Mouse (Mus musculus): ENCODE measurements around the gene Nfe2l1. TPM values are rescaled to one million over a fixed set of nuclear protein-coding genes. Genes with fewer than 3 reads are reported as not detected.

Gene Nfe2l1
- polyA plus RNA-seq (2012; rRNA removed): 230 and 252 TPM in 2 replicates

- no peaks in the 10 kb centered on the region for H3K36me3 ChIP-seq (ENCODE audit: control insufficient read depth, insufficient read depth, low read length)
- TF ChIP-seq CTCF (conservative IDR thresholded peaks at IDR 0.05; ENCODE audit: insufficient read depth, insufficient read length, low read depth, low read length): no peak
- TF ChIP-seq POLR2A (IDR thresholded peaks at IDR 0.05; ENCODE audit: low read depth, low read length): peak; percentile 27
- H3K4me3 ChIP-seq (ENCODE audit: insufficient read depth, low read depth, low read length): peak within 1 kb of the TSS; percentile 95
- H3K27me3 ChIP-seq (replicated peaks; ENCODE audit: control insufficient read depth, insufficient read depth, low read length): no peaks in the 10 kb centered on the region
- WGBS: under 1% methylated on average over 51 of the region's 51 CpGs
- DNase-seq: peak; percentile 100
- peak within 1 kb of the TSS; percentile 99 for H3K27ac ChIP-seq (ENCODE audit: insufficient read depth, low read depth, low read length)
- H3K4me1 ChIP-seq (ENCODE audit: control insufficient read depth, insufficient read depth, low read length): peaks cover 27% of the 10 kb centered on the region
Measured at GRCm38 (mm10) chr11:96829813-96830538, at the start of gene Nfe2l1. Gene Nfe2l1 (minus strand): TSS chr11:96829968.

GRCm38 (mm10) chr11:96879359-96879758, 49.6 kb upstream of the Nfe2l1 start:
- no peak for DNase-seq
- H3K36me3 ChIP-seq (ENCODE audit: control insufficient read depth, insufficient read depth, low read length): no peaks in the 10 kb centered on the region
- H3K4me3 ChIP-seq (ENCODE audit: insufficient read depth, low read depth, low read length): no peak overlapping the region
- no peak for TF ChIP-seq POLR2A (IDR thresholded peaks at IDR 0.05; ENCODE audit: low read depth, low read length)
- TF ChIP-seq CTCF (conservative IDR thresholded peaks at IDR 0.05; ENCODE audit: insufficient read depth, insufficient read length, low read depth, low read length): no peak
- no peaks in the 10 kb centered on the region for H3K27me3 ChIP-seq (replicated peaks; ENCODE audit: control insufficient read depth, insufficient read depth, low read length)
- H3K27ac ChIP-seq (ENCODE audit: insufficient read depth, low read depth, low read length): no peak overlapping the region
- WGBS: 58% methylated on average over 7 of the region's 7 CpGs
- H3K4me1 ChIP-seq (ENCODE audit: control insufficient read depth, insufficient read depth, low read length): no peaks in the 10 kb centered on the region

GRCm38 (mm10) chr11:96878715-96879114, 48.9 kb upstream of the Nfe2l1 start:
- H3K4me3 ChIP-seq (ENCODE audit: insufficient read depth, low read depth, low read length): no peak overlapping the region
- WGBS: 65% methylated on average over 3 of the region's 3 CpGs
- TF ChIP-seq CTCF (conservative IDR thresholded peaks at IDR 0.05; ENCODE audit: insufficient read depth, insufficient read length, low read depth, low read length) (no peak), POLR2A (IDR thresholded peaks at IDR 0.05; ENCODE audit: low read depth, low read length) (no peak)

GRCm38 (mm10) chr11:96877071-96877470, 47.3 kb upstream of the Nfe2l1 start:
- WGBS: 71% methylated on average over 4 of the region's 4 CpGs

More at GRCm38 (mm10) chr11:96878715-96879114, 48.9 kb upstream of the Nfe2l1 start:
- no peaks in the 10 kb centered on the region for H3K36me3 ChIP-seq (ENCODE audit: control insufficient read depth, insufficient read depth, low read length)
- no peaks in the 10 kb centered on the region for H3K4me1 ChIP-seq (ENCODE audit: control insufficient read depth, insufficient read depth, low read length)
- H3K27ac ChIP-seq (ENCODE audit: insufficient read depth, low read depth, low read length): no peak overlapping the region
- DNase-seq: no peak
- no peaks in the 10 kb centered on the region for H3K27me3 ChIP-seq (replicated peaks; ENCODE audit: control insufficient read depth, insufficient read depth, low read length)

GRCm38 (mm10) chr11:96876300-96877040, 46.7 kb upstream of the Nfe2l1 start:
- no peaks in the 10 kb centered on the region for H3K36me3 ChIP-seq (ENCODE audit: control insufficient read depth, insufficient read depth, low read length)
- no peaks in the 10 kb centered on the region for H3K27me3 ChIP-seq (replicated peaks; ENCODE audit: control insufficient read depth, insufficient read depth, low read length)
- WGBS: 48% methylated on average over 13 of the region's 13 CpGs
- TF ChIP-seq POLR2A (IDR thresholded peaks at IDR 0.05; ENCODE audit: low read depth, low read length) (no peak), CTCF (conservative IDR thresholded peaks at IDR 0.05; ENCODE audit: insufficient read depth, insufficient read length, low read depth, low read length) (no peak)
- no peaks in the 10 kb centered on the region for H3K4me1 ChIP-seq (ENCODE audit: control insufficient read depth, insufficient read depth, low read length)
- no peak for DNase-seq
- H3K4me3 ChIP-seq (ENCODE audit: insufficient read depth, low read depth, low read length): no peak overlapping the region
- H3K27ac ChIP-seq (ENCODE audit: insufficient read depth, low read depth, low read length): no peak overlapping the region

More at GRCm38 (mm10) chr11:96877071-96877470, 47.3 kb upstream of the Nfe2l1 start:
- DNase-seq: no peak
- H3K27ac ChIP-seq (ENCODE audit: insufficient read depth, low read depth, low read length): no peak overlapping the region
- H3K27me3 ChIP-seq (replicated peaks; ENCODE audit: control insufficient read depth, insufficient read depth, low read length): no peaks in the 10 kb centered on the region
- no peak for TF ChIP-seq CTCF (conservative IDR thresholded peaks at IDR 0.05; ENCODE audit: insufficient read depth, insufficient read length, low read depth, low read length)
- no peak for TF ChIP-seq POLR2A (IDR thresholded peaks at IDR 0.05; ENCODE audit: low read depth, low read length)
- H3K4me1 ChIP-seq (ENCODE audit: control insufficient read depth, insufficient read depth, low read length): no peaks in the 10 kb centered on the region
- no peaks in the 10 kb centered on the region for H3K36me3 ChIP-seq (ENCODE audit: control insufficient read depth, insufficient read depth, low read length)
- H3K4me3 ChIP-seq (ENCODE audit: insufficient read depth, low read depth, low read length): no peak overlapping the region

- Histone ChIP-seq H3K4me1 (ENCODE audit: control insufficient read depth, insufficient read depth, low read length) (no peaks in the 10 kb centered on the region), H3K36me3 (ENCODE audit: control insufficient read depth, insufficient read depth, low read length) (no peaks in the 10 kb centered on the region), H3K27me3 (replicated peaks; ENCODE audit: control insufficient read depth, insufficient read depth, low read length) (no peaks in the 10 kb centered on the region), H3K27ac (ENCODE audit: insufficient read depth, low read depth, low read length) (no peak overlapping the region), H3K4me3 (ENCODE audit: insufficient read depth, low read depth, low read length) (peak overlapping the region; percentile 15)
- TF ChIP-seq CTCF (conservative IDR thresholded peaks at IDR 0.05; ENCODE audit: insufficient read depth, insufficient read length, low read depth, low read length): no peak
- TF ChIP-seq POLR2A (IDR thresholded peaks at IDR 0.05; ENCODE audit: low read depth, low read length): no peak
- 2% methylated on average over 35 of the region's 35 CpGs for WGBS
- peak; percentile 43 for DNase-seq
Measured at GRCm38 (mm10) chr11:96875745-96876144, 46.0 kb upstream of the Nfe2l1 start.

- Histone ChIP-seq H3K27ac (ENCODE audit: insufficient read depth, low read depth, low read length) (no peak overlapping the region), H3K4me1 (ENCODE audit: control insufficient read depth, insufficient read depth, low read length) (no peaks in the 10 kb centered on the region), H3K36me3 (ENCODE audit: control insufficient read depth, insufficient read depth, low read length) (no peaks in the 10 kb centered on the region), H3K27me3 (replicated peaks; ENCODE audit: control insufficient read depth, insufficient read depth, low read length) (no peaks in the 10 kb centered on the region), H3K4me3 (ENCODE audit: insufficient read depth, low read depth, low read length) (no peak overlapping the region)
- WGBS: 52% methylated on average over 4 of the region's 4 CpGs
- no peak for TF ChIP-seq POLR2A (IDR thresholded peaks at IDR 0.05; ENCODE audit: low read depth, low read length)
- no peak for TF ChIP-seq CTCF (conservative IDR thresholded peaks at IDR 0.05; ENCODE audit: insufficient read depth, insufficient read length, low read depth, low read length)
- DNase-seq: no peak
Measured at GRCm38 (mm10) chr11:96875270-96875669, 45.5 kb upstream of the Nfe2l1 start.

Measured in kidney, adult 2 months (tissue).